Mouse (Mus musculus) thymus, postnatal 25 days (tissue): ENCODE results near the gene D8Ertd738e.

Source experiments
- DNase-seq: peaks from one replicate; pipeline ENCODE4 v3.0.0; 2022

D8Ertd738e gene

GRCm38 (mm10) chr8:84201545-84202245, 47.8 kb downstream of the D8Ertd738e start:
- DNase-seq = no peak

GRCm38 (mm10) chr8:84200652-84201544, 48.6 kb downstream of the D8Ertd738e start:
- peak; percentile 65 for DNase-seq

GRCm38 (mm10) chr8:84200126-84200555, 49.4 kb downstream of the D8Ertd738e start:
- DNase-seq = no peak

- peak; percentile 33 for DNase-seq
Observed at GRCm38 (mm10) chr8:84199348-84200125, 50.0 kb downstream of the D8Ertd738e start.

GRCm38 (mm10) chr8:84198871-84199270, 50.6 kb downstream of the D8Ertd738e start:
- DNase-seq = no peak

- peak; percentile 95 for DNase-seq
Observed at GRCm38 (mm10) chr8:84197922-84198774, 51.4 kb downstream of the D8Ertd738e start.

- peak; percentile 88 for DNase-seq
Observed at GRCm38 (mm10) chr8:84197141-84197921, 52.2 kb downstream of the D8Ertd738e start.
